Mouse (Mus musculus): ENCODE data around the gene Shc1. TPM values are rescaled to one million over a fixed set of nuclear protein-coding genes. Genes with fewer than 3 reads are reported as not detected.

The Shc1 gene
- polyA plus RNA-seq, 1 experiment from 2014 or later: 42.3 TPM

GRCm38 (mm10) chr3:89440691-89441090 lies 22.4 kb downstream of the Shc1 start:
- peaks cover 12% of the 10 kb centered on the region; the same call in 1 of the 2 replicates for H3K4me1 ChIP-seq (ENCODE audit: control insufficient read depth, insufficient read depth, low read length)
- ATAC-seq (replicated peaks; ENCODE audit: insufficient number of reproducible peaks, low FRiP score, low TSS enrichment): no peak
- no peak overlapping the region for H3K9ac ChIP-seq (ENCODE audit: low read depth, low read length)
- no peaks in the 10 kb centered on the region for H3K9me3 ChIP-seq (replicated peaks; ENCODE audit: control insufficient read depth, low read length)
- H3K36me3 ChIP-seq (ENCODE audit: control insufficient read depth, insufficient read depth, low read length): peaks cover 12% of the 10 kb centered on the region
- no peak overlapping the region for H3K4me2 ChIP-seq
- no peaks in the 10 kb centered on the region for H3K27me3 ChIP-seq (ENCODE audit: control insufficient read depth, insufficient read depth, low read length)
- 86% methylated on average over 2 of the region's 2 CpGs for WGBS (ENCODE audit: insufficient replicate concordance)
- H3K4me3 ChIP-seq (ENCODE audit: low read depth, low read length): no peak overlapping the region
- H3K27ac ChIP-seq (ENCODE audit: low read depth, low read length): no peak overlapping the region

GRCm38 (mm10) chr3:89448720-89449537 lies 30.7 kb downstream of the Shc1 start:
- Histone ChIP-seq H3K4me2 (peak overlapping the region; percentile 38), H3K4me1 (ENCODE audit: control insufficient read depth, insufficient read depth, low read length) (peaks cover 33% of the 10 kb centered on the region), H3K36me3 (ENCODE audit: control insufficient read depth, insufficient read depth, low read length) (peaks cover 8% of the 10 kb centered on the region), H3K4me3 (ENCODE audit: low read depth, low read length) (no peak overlapping the region), H3K9ac (ENCODE audit: low read depth, low read length) (0 out of 2 replicates have a peak overlapping the region, but pooled peaks have one; percentile 16), H3K27me3 (ENCODE audit: control insufficient read depth, insufficient read depth, low read length) (no peaks in the 10 kb centered on the region), H3K27ac (ENCODE audit: low read depth, low read length) (peak overlapping the region; percentile 80), H3K9me3 (replicated peaks; ENCODE audit: control insufficient read depth, low read length) (no peaks in the 10 kb centered on the region)
- WGBS (ENCODE audit: insufficient replicate concordance): 43% methylated on average over 13 of the region's 13 CpGs
- peak; percentile 55; the same call in 1 of the 2 replicates for ATAC-seq (replicated peaks; ENCODE audit: insufficient number of reproducible peaks, low FRiP score, low TSS enrichment)

DNA sequence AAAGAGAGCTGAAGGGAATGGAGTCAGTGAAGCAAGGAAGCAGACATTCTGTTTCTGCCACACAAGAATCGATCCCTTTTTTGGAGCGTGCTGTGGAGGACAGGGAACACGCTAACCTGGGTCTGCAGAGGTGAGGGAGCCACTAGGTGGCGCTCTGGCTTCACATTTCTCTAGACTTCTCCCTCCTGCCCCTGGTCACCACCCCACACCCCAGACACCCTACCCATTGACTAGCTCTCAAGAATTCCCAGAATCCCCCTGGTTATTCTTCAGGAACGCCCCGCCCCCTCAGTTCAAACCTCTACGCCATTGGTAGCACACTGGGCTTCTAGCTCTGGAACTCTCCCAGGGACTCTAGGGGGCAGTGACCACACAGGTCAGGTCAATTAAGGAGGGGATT lies 31.3 kb downstream of the Shc1 start:
- Histone ChIP-seq H3K9me3 (replicated peaks; ENCODE audit: control insufficient read depth, low read length) (no peaks in the 10 kb centered on the region), H3K4me3 (ENCODE audit: low read depth, low read length) (no peak overlapping the region), H3K27me3 (ENCODE audit: control insufficient read depth, insufficient read depth, low read length) (no peaks in the 10 kb centered on the region), H3K36me3 (ENCODE audit: control insufficient read depth, insufficient read depth, low read length) (peaks cover 8% of the 10 kb centered on the region), H3K9ac (ENCODE audit: low read depth, low read length) (no peak overlapping the region), H3K27ac (ENCODE audit: low read depth, low read length) (peak overlapping the region; percentile 80), H3K4me2 (peak overlapping the region; percentile 38), H3K4me1 (ENCODE audit: control insufficient read depth, insufficient read depth, low read length) (peaks cover 33% of the 10 kb centered on the region)
- ATAC-seq (replicated peaks; ENCODE audit: insufficient number of reproducible peaks, low FRiP score, low TSS enrichment): no peak; the same call in 1 of the 2 replicates
- WGBS (ENCODE audit: insufficient replicate concordance): 41% methylated on average over 7 of the region's 7 CpGs

- Histone ChIP-seq H3K4me3 (ENCODE audit: low read depth, low read length) (no peak overlapping the region), H3K9ac (ENCODE audit: low read depth, low read length) (no peak overlapping the region), H3K36me3 (ENCODE audit: control insufficient read depth, insufficient read depth, low read length) (no peaks in the 10 kb centered on the region; the same call in 1 of the 2 replicates), H3K9me3 (replicated peaks; ENCODE audit: control insufficient read depth, low read length) (no peaks in the 10 kb centered on the region), H3K4me1 (ENCODE audit: control insufficient read depth, insufficient read depth, low read length) (peaks cover 35% of the 10 kb centered on the region), H3K27ac (ENCODE audit: low read depth, low read length) (0 out of 2 replicates have a peak overlapping the region, but pooled peaks have one; percentile 29), H3K27me3 (ENCODE audit: control insufficient read depth, insufficient read depth, low read length) (no peaks in the 10 kb centered on the region), H3K4me2 (no peak overlapping the region)
- 40% methylated on average over 1 of the region's 1 CpGs for WGBS (ENCODE audit: insufficient replicate concordance)
- ATAC-seq (replicated peaks; ENCODE audit: insufficient number of reproducible peaks, low FRiP score, low TSS enrichment): no peak
These were observed 33.7 kb downstream of the Shc1 start for GRCm38 (mm10) chr3:89451916-89452315.

DNA sequence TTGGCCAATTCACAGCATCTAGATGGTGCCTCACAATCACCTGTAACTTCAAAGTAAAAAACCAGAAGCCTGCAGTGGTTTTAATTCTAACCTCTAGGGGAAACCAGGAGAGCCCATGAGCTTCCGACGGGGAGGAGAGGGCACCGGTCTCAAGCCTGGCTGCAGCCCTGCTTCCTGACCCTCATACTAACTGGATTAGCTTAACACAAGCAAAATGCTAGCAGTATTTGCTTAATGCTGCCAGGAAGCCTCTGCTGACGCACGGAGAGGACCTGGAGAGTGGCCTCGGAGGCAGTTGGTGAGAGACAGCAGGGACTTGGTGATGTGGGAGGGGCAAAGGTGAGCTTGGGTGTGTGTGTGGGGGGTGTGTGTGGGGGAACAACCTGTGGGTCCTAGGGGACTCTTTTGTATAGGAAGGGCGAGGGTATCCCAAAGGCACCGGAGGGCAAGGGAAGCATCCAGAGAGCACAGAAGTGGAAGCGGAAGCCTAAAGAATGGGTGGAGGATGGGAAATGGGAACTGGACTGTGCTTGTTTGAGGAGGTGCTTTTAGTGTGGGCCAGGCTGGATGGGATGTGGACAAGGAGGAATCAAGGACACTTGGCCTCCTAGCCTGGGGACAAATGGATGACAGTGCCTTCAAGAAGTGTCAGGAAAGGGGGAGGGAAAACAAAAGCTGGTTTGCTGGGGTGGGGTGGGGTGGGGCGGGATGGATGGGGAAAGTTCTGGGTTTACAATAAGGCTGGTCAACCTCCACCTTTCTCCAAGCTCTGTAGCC lies 36.3 kb downstream of the Shc1 start, which contains the start of gene Pmvk:
Gene Pmvk (plus strand): TSS at position 141 of the 777 bp plus-strand sequence.
- Histone ChIP-seq H3K27me3 (ENCODE audit: control insufficient read depth, insufficient read depth, low read length) (no peaks in the 10 kb centered on the region), H3K27ac (ENCODE audit: low read depth, low read length) (no peak within 1 kb of the TSS), H3K9ac (ENCODE audit: low read depth, low read length) (no peak within 1 kb of the TSS), H3K4me3 (ENCODE audit: low read depth, low read length) (no peak within 1 kb of the TSS), H3K9me3 (replicated peaks; ENCODE audit: control insufficient read depth, low read length) (no peaks in the 10 kb centered on the region), H3K4me1 (ENCODE audit: control insufficient read depth, insufficient read depth, low read length) (peaks cover 27% of the 10 kb centered on the region), H3K36me3 (ENCODE audit: control insufficient read depth, insufficient read depth, low read length) (no peaks in the 10 kb centered on the region), H3K4me2 (no peak within 1 kb of the TSS)
- ATAC-seq (replicated peaks; ENCODE audit: insufficient number of reproducible peaks, low FRiP score, low TSS enrichment): no peak
- WGBS (ENCODE audit: insufficient replicate concordance): 54% methylated on average over 10 of the region's 10 CpGs

DNA sequence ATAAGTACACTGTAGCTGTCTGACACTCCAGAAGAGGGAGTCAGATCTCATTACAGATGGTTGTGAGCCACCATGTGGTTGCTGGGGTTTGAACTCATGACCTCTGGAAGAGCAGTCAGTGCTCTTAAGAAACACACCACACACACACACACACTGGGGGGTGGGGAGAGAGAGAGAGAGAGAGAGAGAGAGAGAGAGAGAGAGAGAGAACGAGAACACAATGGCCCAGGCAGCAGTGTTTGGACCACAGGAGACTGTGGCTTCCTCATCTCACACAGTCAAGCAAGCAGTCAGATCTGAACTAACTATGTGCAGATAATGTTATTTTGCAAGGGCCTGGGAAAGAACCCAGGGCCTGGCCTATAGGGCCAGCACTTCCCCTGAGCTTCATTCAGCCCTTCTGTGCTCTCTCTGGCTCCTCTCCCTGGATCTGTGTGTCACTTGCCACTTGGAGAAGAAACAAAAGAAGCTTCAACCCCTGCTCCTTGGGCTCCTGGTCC lies 37.6 kb downstream of the Shc1 start:
- 25% methylated on average over 1 of the region's 1 CpGs for WGBS (ENCODE audit: insufficient replicate concordance)
- Histone ChIP-seq H3K27ac (ENCODE audit: low read depth, low read length) (no peak overlapping the region), H3K4me3 (ENCODE audit: low read depth, low read length) (no peak overlapping the region), H3K4me1 (ENCODE audit: control insufficient read depth, insufficient read depth, low read length) (peaks cover 29% of the 10 kb centered on the region), H3K4me2 (no peak overlapping the region), H3K27me3 (ENCODE audit: control insufficient read depth, insufficient read depth, low read length) (no peaks in the 10 kb centered on the region), H3K9me3 (replicated peaks; ENCODE audit: control insufficient read depth, low read length) (no peaks in the 10 kb centered on the region), H3K36me3 (ENCODE audit: control insufficient read depth, insufficient read depth, low read length) (no peaks in the 10 kb centered on the region), H3K9ac (ENCODE audit: low read depth, low read length) (no peak overlapping the region)
- no peak for ATAC-seq (replicated peaks; ENCODE audit: insufficient number of reproducible peaks, low FRiP score, low TSS enrichment)

GRCm38 (mm10) chr3:89456726-89457665 lies 38.8 kb downstream of the Shc1 start:
- 0 out of 2 replicates have a peak overlapping the region, but pooled peaks have one; percentile 16 for H3K4me2 ChIP-seq

More at GRCm38 (mm10) chr3:89456726-89457665, 38.8 kb downstream of the Shc1 start:
- peaks cover 17% of the 10 kb centered on the region for H3K4me1 ChIP-seq (ENCODE audit: control insufficient read depth, insufficient read depth, low read length)
- no peaks in the 10 kb centered on the region for H3K27me3 ChIP-seq (ENCODE audit: control insufficient read depth, insufficient read depth, low read length)
- H3K4me3 ChIP-seq (ENCODE audit: low read depth, low read length): no peak overlapping the region
- no peak overlapping the region for H3K9ac ChIP-seq (ENCODE audit: low read depth, low read length)
- ATAC-seq (replicated peaks; ENCODE audit: insufficient number of reproducible peaks, low FRiP score, low TSS enrichment): no peak
- H3K9me3 ChIP-seq (replicated peaks; ENCODE audit: control insufficient read depth, low read length): no peaks in the 10 kb centered on the region
- H3K27ac ChIP-seq (ENCODE audit: low read depth, low read length): no peak overlapping the region
- no peaks in the 10 kb centered on the region for H3K36me3 ChIP-seq (ENCODE audit: control insufficient read depth, insufficient read depth, low read length)
- WGBS (ENCODE audit: insufficient replicate concordance): 39% methylated on average over 10 of the region's 10 CpGs
